Mouse (Mus musculus): ENCODE measurements at regions not wholly inside any gene's neighbourhood (a gene's known extent, or its start where the extent isn't known, plus 50 kb on each side); places are given as distances from the start of the nearest gene placed in this dataset.

DNA sequence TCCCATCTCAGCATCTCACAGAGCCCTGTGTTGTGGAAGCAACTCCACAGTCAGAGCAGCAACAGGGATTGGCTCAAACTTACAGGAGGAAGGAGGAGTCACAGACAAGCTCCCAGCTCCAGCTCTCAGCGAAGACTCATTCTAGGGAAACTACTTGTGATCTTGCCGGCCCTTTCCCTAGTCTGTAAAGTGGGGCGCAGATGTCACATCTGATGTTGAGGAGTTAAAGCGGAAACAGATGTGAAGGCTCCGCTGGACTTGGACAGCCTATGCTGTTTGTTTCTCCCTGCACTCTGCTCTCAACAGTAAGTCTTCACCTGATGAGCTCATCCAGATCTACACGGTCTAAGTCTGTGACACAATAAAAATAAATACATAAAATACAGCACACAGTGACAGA lies 408.1 kb downstream of the Irx1 start:
- no peak for TF ChIP-seq POLR2A (IDR thresholded peaks at IDR 0.05; ENCODE audit: low read depth, low read length)
- TF ChIP-seq USF2 (conservative IDR thresholded peaks at IDR 0.05; ENCODE audit: low read depth, low read length) = no peak
- no peak for TF ChIP-seq MXI1 (IDR thresholded peaks at IDR 0.05; ENCODE audit: low read depth, low read length)

All from CH12.LX (cell line).